Mouse (Mus musculus) embryonic facial prominence, embryonic 14.5 days (tissue): ENCODE data around the gene Naip2. TPM values are rescaled to one million over a fixed set of nuclear protein-coding genes. Genes with fewer than 3 reads are reported as not detected.

Source experiments
- ATAC-seq: fragments of 200-750 bp; cut with Nextera tagmentation; 2 replicates; pipeline ENCODE4 v1.8.0; 2017; ENCODE audit warnings: low read depth, moderate number of reproducible peaks, moderate TSS enrichment
- DNase-seq: peaks from one replicate; pipeline ENCODE4 v3.0.0-alpha.2; 2015; ENCODE audit warnings: low spot score
- H3K27ac ChIP-seq: fragments of 300-500 bp; sonication (generic); replicated peaks from 2 replicates; pipeline ENCODE4 v1.5.1; 2014; ENCODE audit warnings: low read depth, mild to moderate bottlenecking, low read length, moderate library complexity
- H3K27me3 ChIP-seq: fragments of 300-500 bp; sonication (generic); replicated peaks from 2 replicates; pipeline ENCODE4 v1.6.1; 2014; ENCODE audit warnings: low read length; ENCODE audit not compliant: control insufficient read depth, insufficient read depth
- H3K36me3 ChIP-seq: fragments of 300-500 bp; sonication (generic); 2 replicates; pipeline ENCODE4 v1.6.1; 2014; ENCODE audit warnings: low read length, mixed read lengths; ENCODE audit not compliant: control insufficient read depth, insufficient read depth
- H3K4me1 ChIP-seq: fragments of 300-500 bp; sonication (generic); 2 replicates; pipeline ENCODE4 v1.6.1; 2014; ENCODE audit warnings: antibody characterized with exemption, low read length; ENCODE audit not compliant: control insufficient read depth, insufficient read depth
- H3K4me2 ChIP-seq: fragments of 300-500 bp; sonication (generic); 2 replicates; pipeline ENCODE4 v1.6.1; 2014; ENCODE audit warnings: low read depth, mild to moderate bottlenecking, low read length, moderate library complexity, mixed read lengths
- H3K4me3 ChIP-seq: fragments of 300-500 bp; sonication (generic); 2 replicates; pipeline ENCODE4 v1.5.1; 2014; ENCODE audit warnings: low read depth, mild to moderate bottlenecking, low read length
- H3K9ac ChIP-seq: fragments of 300-500 bp; sonication (generic); 2 replicates; pipeline ENCODE4 v1.6.1; 2014; ENCODE audit warnings: low read depth, mild to moderate bottlenecking, low read length, moderate library complexity, mixed read lengths
- H3K9me3 ChIP-seq: fragments of 300-500 bp; sonication (generic); 2 replicates; pipeline ENCODE4 v1.6.1; 2016; ENCODE audit warnings: low read length; ENCODE audit not compliant: control insufficient read depth
- WGBS: fragments of 180-500 bp; shearing (Covaris S2); extraction: QIAGEN DNeasy Blood & Tissue Kit; methylation state at CpG from one replicate; pipeline ENCODE4 v1.1.7; 2014; 5-methylcytosine and 5-hydroxymethylcytosine counted together
- polyA plus RNA-seq: library from polyadenylated mRNA; unstranded; fragments of >200 nt; fragmentation: Nextera tagmentation; extraction: Ambion mirVana; gene quantifications from 2 replicates; pipeline ENCODE4 v1.2.1, GENCODE M21; 2014

Naip2 gene
- polyA plus RNA-seq, 1 experiment from 2014 or later: 0.54 TPM

DNA sequence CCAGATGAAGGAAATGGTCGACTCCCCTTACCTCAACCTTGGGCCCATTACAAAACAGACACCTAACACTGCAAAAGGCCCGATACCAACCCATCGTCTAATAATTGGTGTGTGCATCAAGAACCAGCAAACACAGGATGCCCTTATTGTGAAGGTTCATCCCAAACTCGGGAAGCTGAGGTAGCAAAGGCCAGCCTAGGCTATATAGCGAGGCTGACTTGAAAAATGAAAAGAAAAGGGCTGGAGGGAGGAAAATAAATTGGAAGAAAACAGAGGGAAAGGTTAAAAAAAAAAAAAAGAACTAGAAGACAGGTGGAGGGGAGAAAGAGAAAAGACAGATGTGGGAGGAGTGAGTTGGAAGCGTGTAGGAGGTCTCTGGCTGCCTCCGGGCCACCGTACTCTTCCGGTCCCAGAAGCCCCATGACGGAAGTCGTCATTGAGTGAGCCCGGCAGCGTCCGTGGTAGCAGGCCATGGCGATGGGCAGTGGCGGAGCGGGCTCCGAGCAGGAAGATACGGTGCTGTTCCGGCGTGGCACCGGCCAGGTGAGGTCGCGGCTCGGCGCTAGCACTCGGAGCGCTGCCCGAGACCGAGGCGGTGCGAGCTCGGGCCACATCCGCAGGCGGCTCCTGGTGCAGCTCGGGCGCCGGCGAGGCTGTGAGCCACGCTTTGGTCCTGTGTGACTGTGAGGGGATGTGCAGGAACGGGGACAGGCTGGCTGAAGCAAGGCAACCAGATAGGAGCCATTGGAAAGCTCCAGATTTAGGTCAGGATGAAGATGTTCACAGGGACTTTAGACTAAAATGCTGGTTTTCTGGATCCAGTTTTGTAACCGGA, 77.3 kb downstream of the Naip2 start, which contains the start of gene Smn1:
Gene Smn1, plus strand, starts transcription at position 430 of the 835 bp plus-strand sequence.
- H3K4me2 ChIP-seq: peak within 1 kb of the TSS; percentile 90
- whole genome bisulfite sequencing: 5% methylated on average over 36 of the region's 42 CpGs
- peak; percentile 99 for ATAC-seq

DNA sequence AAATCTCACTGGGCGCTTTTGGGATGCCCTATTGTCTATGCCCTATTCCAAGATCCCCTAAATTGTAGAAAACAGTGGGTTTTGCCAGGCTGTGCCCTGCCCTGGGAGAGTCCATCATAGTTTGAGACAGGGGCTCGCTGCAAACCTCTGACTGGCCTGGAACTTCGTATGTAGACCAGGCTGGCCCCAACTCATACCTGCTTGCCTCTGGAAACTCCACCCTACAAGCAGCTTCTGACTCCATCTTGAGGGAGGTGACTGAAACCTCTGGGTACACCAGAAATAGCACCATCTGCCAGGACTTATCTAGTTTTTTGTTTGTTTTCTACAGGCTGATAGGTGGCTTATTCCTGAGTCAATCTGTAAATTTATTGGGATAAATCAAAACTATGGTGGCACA, 77.9 kb downstream of the Naip2 start:
- peak overlapping the region; percentile 93 for H3K4me3 ChIP-seq
- peaks cover 23% of the 10 kb centered on the region for H3K36me3 ChIP-seq
- H3K9ac ChIP-seq: peak overlapping the region; percentile 91; the same call in 1 of the 2 replicates
- H3K27ac ChIP-seq: no peak overlapping the region
- no peak for ATAC-seq
- H3K9me3 ChIP-seq: no peaks in the 10 kb centered on the region
- peaks cover 8% of the 10 kb centered on the region for H3K4me1 ChIP-seq
- H3K4me2 ChIP-seq: peak overlapping the region; percentile 90
- H3K27me3 ChIP-seq: no peaks in the 10 kb centered on the region
- no peak for DNase-seq
- WGBS: 90% methylated on average over 3 of the region's 3 CpGs

More for the DNA sequence above, 77.3 kb downstream of the Naip2 start, which contains the start of gene Smn1:
- H3K4me3 ChIP-seq: peak within 1 kb of the TSS; percentile 93
- DNase-seq: peak; percentile 97
- H3K4me1 ChIP-seq: peaks cover 8% of the 10 kb centered on the region
- H3K36me3 ChIP-seq: peaks cover 27% of the 10 kb centered on the region
- no peaks in the 10 kb centered on the region for H3K27me3 ChIP-seq
- H3K9ac ChIP-seq: peak within 1 kb of the TSS; percentile 91
- H3K9me3 ChIP-seq: no peaks in the 10 kb centered on the region
- peak within 1 kb of the TSS; percentile 54; the same call in 1 of the 2 replicates for H3K27ac ChIP-seq

DNA sequence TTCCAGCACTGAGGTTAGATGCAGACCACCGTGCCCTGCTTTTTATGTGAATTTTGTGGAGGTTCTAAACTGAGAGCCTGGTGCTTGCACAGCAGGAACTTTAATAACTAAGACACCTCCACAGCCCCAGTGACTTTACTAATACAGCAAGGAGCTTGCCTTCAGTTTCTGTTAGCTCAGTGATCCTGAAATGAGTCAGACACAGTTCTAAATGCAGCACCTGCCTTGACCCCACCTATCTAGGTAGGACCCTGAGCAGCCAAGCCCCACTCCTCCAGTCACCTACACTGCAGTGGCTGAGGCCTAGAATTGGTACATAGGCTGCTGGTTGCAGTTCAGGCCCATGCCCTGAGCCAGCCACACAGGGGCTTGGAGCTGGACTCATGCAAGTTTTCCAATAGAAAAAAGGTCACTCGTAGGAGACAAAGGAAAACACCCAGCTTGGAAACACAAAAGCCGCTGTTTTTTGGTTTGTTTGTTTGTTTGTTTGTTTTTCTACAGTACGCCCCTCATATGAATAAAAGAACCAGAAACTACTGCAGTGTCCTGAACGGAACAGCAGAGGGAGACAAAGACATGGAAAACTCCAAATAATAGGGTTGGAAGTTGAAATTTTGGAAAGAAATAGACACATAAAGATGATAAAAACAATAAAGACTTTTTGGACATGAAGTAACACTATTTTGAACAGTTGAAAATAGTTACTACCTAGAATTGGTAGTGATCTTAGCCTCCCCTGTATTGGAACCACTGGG, 89.5 kb downstream of the Naip2 start:
- Histone ChIP-seq H3K27me3 (no peaks in the 10 kb centered on the region), H3K4me1 (peaks cover 9% of the 10 kb centered on the region; the same call in 1 of the 2 replicates), H3K9ac (no peak overlapping the region), H3K4me3 (no peak overlapping the region), H3K27ac (no peak overlapping the region), H3K36me3 (peaks cover 38% of the 10 kb centered on the region; the same call in 1 of the 2 replicates), H3K4me2 (no peak overlapping the region), H3K9me3 (no peaks in the 10 kb centered on the region)
- ATAC-seq (no peak), DNase-seq (no peak)
- WGBS: 46% methylated on average over 5 of the region's 5 CpGs

DNA sequence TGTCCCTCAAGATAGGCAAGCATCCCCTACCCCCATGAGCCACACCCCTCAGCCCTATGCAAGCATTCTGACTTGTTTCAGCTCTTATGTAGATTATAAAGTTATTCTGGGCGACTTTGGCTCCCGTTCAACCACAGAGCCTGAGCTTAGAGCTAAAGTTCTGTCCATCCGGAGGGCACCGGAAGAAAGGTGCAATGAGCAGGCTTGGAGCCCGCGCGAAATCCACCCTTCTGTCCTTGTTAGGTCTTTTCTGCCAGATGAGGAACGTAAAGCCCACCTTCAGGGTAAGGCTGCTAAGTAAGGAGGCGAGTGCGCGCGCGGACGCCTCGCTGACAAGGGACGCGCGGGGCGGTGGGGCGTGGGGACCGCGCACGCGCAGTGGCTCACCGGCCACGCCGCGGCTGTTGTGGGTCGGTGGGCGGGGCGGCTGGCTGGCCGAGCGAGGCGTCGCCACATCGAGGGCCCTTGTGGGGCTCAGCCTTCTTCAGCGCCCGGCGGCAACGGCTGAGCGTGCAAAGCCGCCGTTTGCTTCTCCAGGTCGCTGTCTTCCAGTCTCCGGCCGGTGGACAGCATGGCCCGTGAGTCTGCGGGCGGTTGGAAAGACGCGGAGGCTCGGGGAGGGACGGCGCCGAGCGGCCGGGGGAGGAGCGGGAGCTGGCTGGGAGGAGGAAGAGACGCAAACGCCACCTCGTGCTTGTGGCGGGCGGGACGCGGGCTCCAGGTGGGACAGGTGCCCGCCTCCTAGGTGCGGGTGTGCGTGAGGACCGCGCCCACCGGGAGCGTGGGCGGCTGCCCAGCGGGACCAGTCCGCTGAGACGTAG, 94.0 kb downstream of the Naip2 start, which contains the start of gene Serf1:
Gene Serf1, plus strand, starts transcription at position 361 of the 821 bp plus-strand sequence.
- H3K4me2 ChIP-seq: peak within 1 kb of the TSS; percentile 72
- WGBS: under 1% methylated on average over 48 of the region's 76 CpGs
- H3K4me1 ChIP-seq: peaks cover 14% of the 10 kb centered on the region; the same call in 1 of the 2 replicates
- H3K27ac ChIP-seq: peak within 1 kb of the TSS; percentile 59
- H3K27me3 ChIP-seq: no peaks in the 10 kb centered on the region
- H3K9ac ChIP-seq: peak within 1 kb of the TSS; percentile 81
- H3K4me3 ChIP-seq: peak within 1 kb of the TSS; percentile 72
- peak; percentile 88 for DNase-seq
- H3K36me3 ChIP-seq: peaks cover 18% of the 10 kb centered on the region; the same call in 1 of the 2 replicates
- H3K9me3 ChIP-seq: no peaks in the 10 kb centered on the region
- peak; percentile 83 for ATAC-seq

DNA sequence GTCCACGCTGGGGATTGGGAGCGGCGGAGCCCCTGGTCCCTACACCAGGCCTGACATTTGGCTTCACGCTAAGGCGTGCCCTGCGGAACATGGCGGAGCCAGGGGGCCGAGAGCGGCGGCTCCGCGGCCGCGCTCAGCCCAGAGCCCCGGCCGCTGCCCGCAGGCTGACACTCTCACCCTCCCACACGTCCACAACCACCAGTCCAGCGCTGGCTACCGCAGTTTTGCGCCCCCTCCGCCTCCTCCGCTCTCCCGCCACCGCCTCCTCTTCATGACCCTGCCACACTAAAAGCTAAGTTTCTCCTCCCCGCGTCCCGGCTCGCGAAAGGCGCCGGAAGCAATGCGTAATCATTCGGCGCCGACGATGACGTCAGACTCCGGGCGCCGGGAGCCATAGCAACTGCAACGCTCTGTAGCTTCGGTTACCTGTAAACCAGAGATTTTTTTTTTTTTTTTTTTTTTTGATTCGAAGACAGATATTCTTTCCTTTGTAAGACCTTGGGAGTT, 98.1 kb downstream of the Naip2 start, which contains the start of gene Bdp1:
Gene Bdp1, minus strand, starts transcription at position 323 of the 507 bp plus-strand sequence.
- H3K4me3 ChIP-seq: peak within 1 kb of the TSS; percentile 78
- peak within 1 kb of the TSS; percentile 85 for H3K4me2 ChIP-seq
- peaks cover 17% of the 10 kb centered on the region for H3K4me1 ChIP-seq
- no peaks in the 10 kb centered on the region for H3K9me3 ChIP-seq
- ATAC-seq: peak; percentile 78
- under 1% methylated on average over 33 of the region's 44 CpGs for WGBS
- no peaks in the 10 kb centered on the region for H3K27me3 ChIP-seq
- peak within 1 kb of the TSS; percentile 79 for H3K9ac ChIP-seq
- peak; percentile 92 for DNase-seq
- H3K36me3 ChIP-seq: peaks cover 2% of the 10 kb centered on the region; the same call in 1 of the 2 replicates
- peak within 1 kb of the TSS; percentile 71 for H3K27ac ChIP-seq

DNA sequence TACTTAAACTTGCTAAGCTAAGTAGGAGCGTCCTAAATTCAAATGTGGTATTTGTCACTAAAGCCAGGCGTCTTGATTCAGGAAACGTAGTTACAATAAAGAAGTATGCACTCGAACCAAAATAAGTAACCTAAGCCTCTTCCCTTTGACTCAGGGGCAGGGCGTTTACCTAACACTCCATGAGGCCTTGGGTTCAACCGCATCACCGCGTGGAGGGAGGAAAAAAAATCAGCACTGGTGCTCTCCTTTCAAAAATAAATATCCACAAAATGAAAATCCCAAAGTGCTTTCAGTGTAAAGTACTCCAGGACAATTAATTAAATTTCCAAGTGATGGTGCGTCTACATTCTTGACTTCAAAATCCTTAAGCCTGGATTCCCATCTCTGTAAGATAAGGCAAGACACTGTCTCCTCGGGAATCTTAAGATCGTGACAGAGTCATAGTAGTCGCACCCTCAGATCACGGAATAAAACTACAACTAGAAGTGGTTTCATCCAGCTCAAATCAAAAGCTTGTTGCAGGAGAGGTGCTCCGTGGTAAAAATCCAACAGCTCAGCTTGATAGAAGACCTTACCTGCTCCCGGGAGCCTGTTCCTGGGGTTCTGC, 98.7 kb downstream of the Naip2 start:
- DNase-seq (no peak), ATAC-seq (no peak)
- peak overlapping the region; percentile 71 for H3K27ac ChIP-seq
- peaks cover 16% of the 10 kb centered on the region for H3K4me1 ChIP-seq
- peaks cover 9% of the 10 kb centered on the region; the same call in 1 of the 2 replicates for H3K36me3 ChIP-seq
- no peaks in the 10 kb centered on the region for H3K27me3 ChIP-seq
- peak overlapping the region; percentile 78 for H3K4me3 ChIP-seq
- WGBS: 4% methylated on average over 15 of the region's 15 CpGs
- peak overlapping the region; percentile 85 for H3K4me2 ChIP-seq
- H3K9me3 ChIP-seq: no peaks in the 10 kb centered on the region
- H3K9ac ChIP-seq: peak overlapping the region; percentile 79

DNA sequence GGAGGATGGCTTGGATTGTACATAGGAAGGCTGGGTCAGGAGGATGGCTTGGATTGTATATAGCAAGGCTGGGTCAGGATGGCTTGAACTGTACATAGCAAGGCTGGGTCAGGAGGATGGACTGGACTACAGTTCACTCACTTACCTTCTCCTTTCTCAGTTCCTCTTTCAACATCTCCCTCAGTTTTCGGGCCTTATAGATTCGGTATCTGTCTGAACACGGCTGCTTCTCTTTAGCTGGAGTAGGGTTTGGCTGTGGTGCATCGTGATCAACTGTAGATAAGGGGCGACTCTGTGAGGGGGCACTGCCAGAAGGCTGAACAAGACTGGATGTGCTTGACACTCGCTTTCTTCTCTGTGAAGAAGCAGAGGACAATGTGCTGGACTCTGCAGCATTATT, 103.1 kb downstream of the Naip2 start:
- H3K4me1 ChIP-seq: peaks cover 12% of the 10 kb centered on the region
- no peaks in the 10 kb centered on the region for H3K9me3 ChIP-seq
- WGBS: 89% methylated on average over 6 of the region's 6 CpGs
- H3K36me3 ChIP-seq: peaks cover 50% of the 10 kb centered on the region
- DNase-seq (no peak), ATAC-seq (no peak)
- no peaks in the 10 kb centered on the region for H3K27me3 ChIP-seq
- H3K4me2 ChIP-seq: no peak overlapping the region
- H3K4me3 ChIP-seq: no peak overlapping the region
- no peak overlapping the region for H3K9ac ChIP-seq
- no peak overlapping the region for H3K27ac ChIP-seq
